Mouse (Mus musculus) ES-E14 (cell line): ENCODE measurements around the gene Ghrh.

Source experiments
- MAFK ChIP-seq: IDR thresholded peaks from 2 replicates; pipeline ENCODE4 v1.6.1; 2014; ENCODE audit warnings: mild to moderate bottlenecking, low read depth, low read length, inconsistent platforms; ENCODE audit not compliant: insufficient read depth
- ZNF384 ChIP-seq: IDR thresholded peaks from 2 replicates; pipeline ENCODE4 v1.6.1; 2012; ENCODE audit warnings: low read depth, low read length, inconsistent platforms

GRCm38 (mm10) chr2:157316358-157316933 is 30.9 kb downstream of the Ghrh start:
- TF ChIP-seq ZNF384 (no peak), MAFK (no peak)
